Mouse (Mus musculus): Measurements from ENCODE around the gene Fxyd3.

DNA sequence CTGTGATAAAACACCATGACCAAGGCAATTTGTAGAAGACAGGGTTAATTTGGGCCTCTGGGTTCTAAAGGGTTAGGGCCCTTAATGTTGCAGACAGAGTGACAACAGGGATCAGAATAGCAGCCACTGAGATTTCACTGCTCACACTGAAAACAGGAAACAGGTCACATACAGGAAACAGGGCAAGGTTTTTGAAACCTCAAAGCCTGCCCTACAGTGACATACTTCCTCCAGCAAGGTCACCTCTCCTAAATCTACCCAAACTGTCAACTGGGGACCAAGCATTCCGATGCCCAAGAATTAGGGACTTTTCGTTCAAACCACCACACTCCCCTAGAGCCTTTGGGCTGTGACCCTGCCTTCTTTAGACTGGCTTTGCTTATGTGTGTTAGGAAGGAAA is 13.2 kb upstream of the Fxyd3 start:
- TF ChIP-seq CTCF (IDR thresholded peaks at IDR 0.05; ENCODE audit: extremely low read depth, insufficient read depth, low read length) (no peak), POLR2A (IDR thresholded peaks at IDR 0.05; ENCODE audit: extremely low read depth, insufficient read depth, low read length) (no peak)

Measured in cortical plate, adult 2 months (tissue).